Comparison of ENCODE assay signal across 8 mouse cellular contexts in the genomic region with DNA sequence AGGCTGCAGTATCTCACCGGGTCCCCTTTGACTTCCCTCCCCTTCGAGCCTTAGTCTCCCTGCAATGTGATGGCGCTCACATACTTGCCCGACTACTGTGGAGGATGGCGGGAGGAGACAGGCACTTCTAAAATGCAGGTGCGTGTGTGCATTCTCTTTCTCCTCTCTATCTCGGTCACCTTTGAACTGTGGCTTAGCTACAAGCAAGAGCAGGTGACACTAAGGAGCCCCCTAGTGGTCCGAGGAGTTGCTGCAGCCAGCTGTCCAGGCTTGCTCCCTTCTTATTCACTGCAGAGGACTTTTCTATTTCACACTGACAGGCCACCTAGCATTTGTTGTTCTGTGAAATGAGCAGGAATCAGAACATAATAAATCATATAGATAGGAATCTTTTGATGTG. TPM values are rescaled to one million over a fixed set of nuclear protein-coding genes. Genes with fewer than 3 reads are reported as not detected.
DNase-seq lines count a peak whose midpoint lies in the region; ATAC-seq and TF ChIP-seq lines count a peak whose summit lies in the region.

No protein-coding gene starts in this region.

- DNase-seq in heart, postnatal 0 days (ENCODE audit: low spot score), result peak; percentile 82
- peak; percentile 80 for DNase-seq in kidney, postnatal 14 days
- peak; percentile 73 for DNase-seq in liver, postnatal 0 days
- peak; percentile 74 to 78 for DNase-seq in thymus, postnatal 36 days

- peak; percentile 59; the same call in 1 of the 2 replicates for ATAC-seq in heart, postnatal 0 days (ENCODE audit: insufficient read depth, low read depth)
- peak; percentile 81 for ATAC-seq in liver, postnatal 0 days
- peak; percentile 65; the same call in 1 of the 2 replicates for ATAC-seq in neural tube, embryonic 15.5 days (ENCODE audit: low FRiP score)

- H3K4me1 ChIP-seq in ES-Bruce4 (ENCODE audit: control insufficient read depth, insufficient read depth, low read length), result no peaks in the 10 kb centered on the region
- no peaks in the 10 kb centered on the region for H3K4me1 ChIP-seq in bone marrow, adult 2 months (ENCODE audit: control insufficient read depth, insufficient read depth, low read length)
- no peaks in the 10 kb centered on the region for H3K4me1 ChIP-seq in embryonic fibroblast, embryonic 13.5 days (ENCODE audit: control insufficient read depth, insufficient read depth, low read length)
- H3K4me1 ChIP-seq in heart, postnatal 0 days (ENCODE audit: control insufficient read depth, insufficient read depth), result no peaks in the 10 kb centered on the region
- H3K4me1 ChIP-seq in liver, postnatal 0 days (ENCODE audit: insufficient read depth), result no peaks in the 10 kb centered on the region
- peaks cover 25% of the 10 kb centered on the region for H3K4me1 ChIP-seq in neural tube, embryonic 15.5 days

- no peaks in the 10 kb centered on the region for H3K36me3 ChIP-seq in ES-Bruce4 (ENCODE audit: control insufficient read depth, insufficient read depth, low read length, poor library complexity, severe bottlenecking)
- H3K36me3 ChIP-seq in heart, postnatal 0 days (replicated peaks; ENCODE audit: control insufficient read depth, insufficient read depth, low read length), result no peaks in the 10 kb centered on the region
- no peaks in the 10 kb centered on the region for H3K36me3 ChIP-seq in liver, postnatal 0 days (replicated peaks; ENCODE audit: insufficient read depth, low read length)
- no peaks in the 10 kb centered on the region for H3K36me3 ChIP-seq in neural tube, embryonic 15.5 days

- H3K9me3 ChIP-seq in ES-Bruce4 (replicated peaks; ENCODE audit: control insufficient read depth, insufficient read depth, low read length, poor library complexity, severe bottlenecking), result no peaks in the 10 kb centered on the region
- H3K9me3 ChIP-seq in heart, postnatal 0 days (replicated peaks; ENCODE audit: control insufficient read depth, low read length), result no peaks in the 10 kb centered on the region
- H3K9me3 ChIP-seq in liver, postnatal 0 days (ENCODE audit: low read length), result no peaks in the 10 kb centered on the region
- H3K9me3 ChIP-seq in neural tube, embryonic 15.5 days (replicated peaks), result no peaks in the 10 kb centered on the region

- H3K27ac ChIP-seq in ES-Bruce4 (ENCODE audit: insufficient read depth, low read length), result peak overlapping the region; percentile 2; the same call in 1 of the 2 replicates
- H3K27ac ChIP-seq in bone marrow, adult 2 months (ENCODE audit: control insufficient read depth, insufficient read depth, low read depth, low read length, poor library complexity), result no peak overlapping the region
- H3K27ac ChIP-seq in embryonic fibroblast, embryonic 13.5 days (ENCODE audit: insufficient read depth, low read length), result no peak overlapping the region
- no peak overlapping the region for H3K27ac ChIP-seq in heart, postnatal 0 days (ENCODE audit: low read depth)
- H3K27ac ChIP-seq in liver, postnatal 0 days (ENCODE audit: low read depth), result no peak overlapping the region
- H3K27ac ChIP-seq in neural tube, embryonic 15.5 days (replicated peaks), result no peak overlapping the region

- no peak overlapping the region for H3K9ac ChIP-seq in ES-Bruce4 (ENCODE audit: low read depth, poor library complexity, severe bottlenecking)
- no peak overlapping the region for H3K9ac ChIP-seq in heart, postnatal 0 days (replicated peaks; ENCODE audit: low read depth, low read length)
- no peak overlapping the region for H3K9ac ChIP-seq in liver, postnatal 0 days (replicated peaks)
- H3K9ac ChIP-seq in neural tube, embryonic 15.5 days (replicated peaks), result no peak overlapping the region

- no peak for TF ChIP-seq EP300 in ES-Bruce4 (IDR thresholded peaks at IDR 0.05; ENCODE audit: insufficient read depth, low read depth, low read length)
- TF ChIP-seq EP300 in heart, postnatal 0 days (IDR thresholded peaks at IDR 0.05; ENCODE audit: low read depth), result no peak
- no peak for TF ChIP-seq EP300 in liver, postnatal 0 days (IDR thresholded peaks at IDR 0.05; ENCODE audit: low read depth)

- WGBS in bone marrow, adult 2 months, result 4% methylated on average over 8 of the region's 8 CpGs
- 3% methylated on average over 8 of the region's 8 CpGs for WGBS in heart, postnatal 0 days
- WGBS in liver, postnatal 0 days (ENCODE audit: insufficient replicate concordance), result 3% methylated on average over 8 of the region's 8 CpGs
- WGBS in neural tube, embryonic 15.5 days, result 6% methylated on average over 8 of the region's 8 CpGs

- no peak overlapping the region for H3K4me2 ChIP-seq in heart, postnatal 0 days (ENCODE audit: low read depth, low read length)
- peak overlapping the region; percentile 40 for H3K4me2 ChIP-seq in liver, postnatal 0 days (ENCODE audit: low read depth, low read length)
- H3K4me2 ChIP-seq in neural tube, embryonic 15.5 days, result peak overlapping the region; percentile 45

- TF ChIP-seq CTCF in ES-Bruce4 (IDR thresholded peaks at IDR 0.05; ENCODE audit: low read depth, low read length), result peak; percentile 87
- TF ChIP-seq CTCF in bone marrow, adult 2 months (IDR thresholded peaks at IDR 0.05; ENCODE audit: control insufficient read depth, insufficient read depth, low read length), result peak; percentile 63
- TF ChIP-seq CTCF in embryonic fibroblast, embryonic 13.5 days (IDR thresholded peaks at IDR 0.05; ENCODE audit: borderline replicate concordance, insufficient read depth, low read length), result peak; percentile 68
- TF ChIP-seq CTCF in heart, postnatal 0 days (IDR thresholded peaks at IDR 0.05; ENCODE audit: low read depth), result peak; percentile 96
- peak; percentile 90 for TF ChIP-seq CTCF in liver, postnatal 0 days (IDR thresholded peaks at IDR 0.05; ENCODE audit: low read depth)

- H3K27me3 ChIP-seq in ES-Bruce4 (ENCODE audit: control insufficient read depth, insufficient read depth, low read length, poor library complexity, severe bottlenecking), result no peaks in the 10 kb centered on the region
- H3K27me3 ChIP-seq in heart, postnatal 0 days (ENCODE audit: control insufficient read depth, insufficient read depth, low read length), result no peaks in the 10 kb centered on the region
- H3K27me3 ChIP-seq in liver, postnatal 0 days (ENCODE audit: insufficient read depth, low read length), result no peaks in the 10 kb centered on the region
- no peaks in the 10 kb centered on the region for H3K27me3 ChIP-seq in neural tube, embryonic 15.5 days (replicated peaks)

- TF ChIP-seq POLR2A in ES-Bruce4 (IDR thresholded peaks at IDR 0.05; ENCODE audit: insufficient read depth, low read length), result no peak
- TF ChIP-seq POLR2A in bone marrow, adult 2 months (IDR thresholded peaks at IDR 0.05; ENCODE audit: borderline replicate concordance, control insufficient read depth, low read depth, low read length), result no peak
- TF ChIP-seq POLR2A in embryonic fibroblast, embryonic 13.5 days (IDR thresholded peaks at IDR 0.05; ENCODE audit: low read depth, low read length), result no peak

- H3K4me3 ChIP-seq in ES-Bruce4 (ENCODE audit: low read depth, low read length), result peak overlapping the region; percentile 64
- H3K4me3 ChIP-seq in bone marrow, adult 2 months (replicated peaks; ENCODE audit: control insufficient read depth, low read depth, low read length), result no peak overlapping the region
- no peak overlapping the region for H3K4me3 ChIP-seq in embryonic fibroblast, embryonic 13.5 days (ENCODE audit: insufficient read depth, low read length)
- no peak overlapping the region for H3K4me3 ChIP-seq in heart, postnatal 0 days (ENCODE audit: low read depth, low read length)
- no peak overlapping the region for H3K4me3 ChIP-seq in liver, postnatal 0 days (ENCODE audit: low read depth, low read length)
- no peak overlapping the region for H3K4me3 ChIP-seq in neural tube, embryonic 15.5 days (replicated peaks)

RNA-seq across cellular contexts. Expression of gene Hhipl1, which starts 13.1 kb away (rescaled TPM):
- polyA plus RNA-seq in ES-Bruce4 (2011; ENCODE audit: insufficient read depth, insufficient read length, low read depth, missing spikeins), result 0.82 and 1.1 TPM in 2 replicates
- 0.18 TPM in 1 of 2 replicates, not detected in the other for polyA plus RNA-seq in bone marrow, adult 2 months (2011; ENCODE audit: insufficient read depth, insufficient read length, low replicate concordance, missing spikeins)
- 4.8 and 5.0 TPM in 2 replicates for polyA plus RNA-seq in embryonic fibroblast, embryonic 13.5 days (2011; ENCODE audit: insufficient read length, low read depth, missing spikeins)
- 0.70 and 5.0 TPM in 2 replicates for total RNA-seq in heart, postnatal 0 days (2014; rRNA removed; ENCODE audit: low replicate concordance)
- polyA plus RNA-seq in heart, postnatal 0 days (2015; fragmentation: Nextera tagmentation; extraction: Ambion mirVana), result 0.58 and 0.61 TPM in 2 replicates
- 0.02 TPM in 1 of 2 replicates, not detected in the other for polyA plus RNA-seq in liver, postnatal 0 days (2015; fragmentation: Nextera tagmentation; extraction: Ambion mirVana)
- polyA plus RNA-seq in neural tube, embryonic 15.5 days (2015; fragmentation: Nextera tagmentation; extraction: Ambion mirVana), result 2.7 and 3.2 TPM in 2 replicates

RNA-seq across cellular contexts. Expression of gene Ccdc85c, which starts 17.7 kb away (rescaled TPM):
- polyA plus RNA-seq in ES-Bruce4 (2011; ENCODE audit: insufficient read depth, insufficient read length, low read depth, missing spikeins), result 21.0 and 22.0 TPM in 2 replicates
- polyA plus RNA-seq in bone marrow, adult 2 months (2011; ENCODE audit: insufficient read depth, insufficient read length, low replicate concordance, missing spikeins), result 0.83 and 2.7 TPM in 2 replicates
- polyA plus RNA-seq in embryonic fibroblast, embryonic 13.5 days (2011; ENCODE audit: insufficient read length, low read depth, missing spikeins), result 1.6 and 2.7 TPM in 2 replicates
- 44.7 and 56.2 TPM in 2 replicates for total RNA-seq in heart, postnatal 0 days (2014; rRNA removed; ENCODE audit: low replicate concordance)
- 6.9 and 7.8 TPM in 2 replicates for polyA plus RNA-seq in heart, postnatal 0 days (2015; fragmentation: Nextera tagmentation; extraction: Ambion mirVana)
- polyA plus RNA-seq in liver, postnatal 0 days (2015; fragmentation: Nextera tagmentation; extraction: Ambion mirVana), result 1.5 TPM in 2 replicates
- polyA plus RNA-seq in neural tube, embryonic 15.5 days (2015; fragmentation: Nextera tagmentation; extraction: Ambion mirVana), result 10.5 and 11.9 TPM in 2 replicates

RNA-seq across cellular contexts. Expression of gene Cyp46a1, which starts 41.2 kb away (rescaled TPM):
- polyA plus RNA-seq in ES-Bruce4 (2011; ENCODE audit: insufficient read depth, insufficient read length, low read depth, missing spikeins), result 1.0 and 1.6 TPM in 2 replicates
- polyA plus RNA-seq in bone marrow, adult 2 months (2011; ENCODE audit: insufficient read depth, insufficient read length, low replicate concordance, missing spikeins), result 0.72 TPM in 1 of 2 replicates, not detected in the other
- 1.8 and 3.4 TPM in 2 replicates for polyA plus RNA-seq in embryonic fibroblast, embryonic 13.5 days (2011; ENCODE audit: insufficient read length, low read depth, missing spikeins)
- 1.0 and 3.6 TPM in 2 replicates for total RNA-seq in heart, postnatal 0 days (2014; rRNA removed; ENCODE audit: low replicate concordance)
- polyA plus RNA-seq in heart, postnatal 0 days (2015; fragmentation: Nextera tagmentation; extraction: Ambion mirVana), result 3.0 and 3.1 TPM in 2 replicates
- 0.09 and 0.23 TPM in 2 replicates for polyA plus RNA-seq in liver, postnatal 0 days (2015; fragmentation: Nextera tagmentation; extraction: Ambion mirVana)
- 29.5 and 33.2 TPM in 2 replicates for polyA plus RNA-seq in neural tube, embryonic 15.5 days (2015; fragmentation: Nextera tagmentation; extraction: Ambion mirVana)
